In the genomic region with DNA sequence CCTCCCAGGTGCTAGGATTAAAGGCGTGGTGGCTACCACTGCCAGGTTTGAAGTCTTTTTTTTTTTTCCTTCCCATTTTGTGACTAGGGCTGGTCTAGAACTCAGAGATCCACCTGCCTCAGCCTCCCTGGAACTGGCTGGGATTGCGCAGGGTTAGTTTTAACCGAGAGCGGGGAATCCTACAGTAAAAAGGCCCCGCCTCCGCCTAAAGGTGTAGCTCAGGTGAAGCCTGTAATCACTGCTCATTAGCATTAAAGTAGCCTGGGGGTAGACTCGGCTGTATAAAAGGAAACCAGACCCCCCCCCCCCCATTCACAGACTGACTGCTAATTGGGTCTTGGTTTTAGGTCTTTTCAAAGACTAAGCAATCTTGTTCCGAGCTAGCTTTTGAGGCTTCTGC, we compare ENCODE assay signal across 21 mouse cellular contexts. TPM values are rescaled to one million over a fixed set of nuclear protein-coding genes. Genes with fewer than 3 reads are reported as not detected.
DNase-seq lines count a peak whose midpoint lies in the region; ATAC-seq and TF ChIP-seq lines count a peak whose summit lies in the region.
"Had no signal": no experiment of that assay in that cellular context is flagged by ENCODE, and none has a peak within 500 bp of the region (broad histone marks: within the 10 kb centered on the region; RNA-seq: fewer than 3 reads in every experiment).

A gene (plus strand): TSS at position 301 of the 400 bp plus-strand sequence.

- no peak within 1 kb of the TSS for H3K9ac ChIP-seq in heart, adult 2 months (ENCODE audit: low read depth, low read length)
- no peak within 1 kb of the TSS for H3K9ac ChIP-seq in kidney, embryonic 14.5 days (ENCODE audit: low read depth, low read length)
- H3K9ac ChIP-seq in stomach, embryonic 15.5 days = no peak within 1 kb of the TSS
- no peak within 1 kb of the TSS for H3K9ac ChIP-seq in stomach, postnatal 0 days (ENCODE audit: low read length)
- H3K9ac ChIP-seq: forebrain, embryonic 12.5 days had no signal

- no peaks in the 10 kb centered on the region for H3K79me2 ChIP-seq in heart, adult 2 months (replicated peaks; ENCODE audit: control insufficient read depth, insufficient read depth, low read length)

- no peak for TF ChIP-seq EP300 in heart, adult 2 months (IDR thresholded peaks at IDR 0.05; ENCODE audit: insufficient read depth, low read depth, low read length)
- TF ChIP-seq EP300 in stomach, postnatal 0 days (optimal IDR thresholded peaks at IDR 0.05) = no peak

- no peak within 1 kb of the TSS for H3K27ac ChIP-seq in heart, adult 2 months
- H3K27ac ChIP-seq in kidney, embryonic 14.5 days (ENCODE audit: low read depth, low read length) = no peak within 1 kb of the TSS
- H3K27ac ChIP-seq in kidney, adult 2 months (ENCODE audit: insufficient read depth, low read depth, low read length) = no peak within 1 kb of the TSS; the same call in 1 of the 2 replicates
- no peak within 1 kb of the TSS for H3K27ac ChIP-seq in stomach, embryonic 15.5 days
- no peak within 1 kb of the TSS for H3K27ac ChIP-seq in stomach, postnatal 0 days (replicated peaks)
- H3K27ac ChIP-seq: forebrain, embryonic 12.5 days had no signal

- intact Hi-C loops in heart, adult 2 months (cut with DNase I) = no loop called here

- no peaks in the 10 kb centered on the region for H3K36me3 ChIP-seq in heart, adult 2 months (ENCODE audit: control insufficient read depth, insufficient read depth, low read length)
- H3K36me3 ChIP-seq in kidney, embryonic 14.5 days (ENCODE audit: control insufficient read depth, insufficient read depth, low read length) = no peaks in the 10 kb centered on the region
- H3K36me3 ChIP-seq in kidney, adult 2 months (ENCODE audit: control insufficient read depth, insufficient read depth, low read length) = no peaks in the 10 kb centered on the region
- no peaks in the 10 kb centered on the region for H3K36me3 ChIP-seq in stomach, embryonic 15.5 days
- no peaks in the 10 kb centered on the region for H3K36me3 ChIP-seq in stomach, postnatal 0 days (ENCODE audit: control insufficient read depth, insufficient read depth, low read length)
- H3K36me3 ChIP-seq: forebrain, embryonic 12.5 days had no signal

- no peak within 1 kb of the TSS for H3K4me2 ChIP-seq in kidney, embryonic 14.5 days (replicated peaks; ENCODE audit: low read depth, low read length)
- peak within 1 kb of the TSS; percentile 47; the same call in 1 of the 2 replicates for H3K4me2 ChIP-seq in stomach, embryonic 15.5 days
- H3K4me2 ChIP-seq in stomach, postnatal 0 days (replicated peaks; ENCODE audit: low read depth) = no peak within 1 kb of the TSS; the same call in 1 of the 2 replicates
- H3K4me2 ChIP-seq: forebrain, embryonic 12.5 days had no signal

- TF ChIP-seq POLR2A in heart, adult 2 months (IDR thresholded peaks at IDR 0.05; ENCODE audit: insufficient read depth, low read depth, low read length) = no peak
- TF ChIP-seq POLR2A in kidney, adult 2 months (IDR thresholded peaks at IDR 0.05; ENCODE audit: low read depth, low read length) = no peak

- no peak for TF ChIP-seq CTCF in heart, adult 2 months (IDR thresholded peaks at IDR 0.05)
- no peak for TF ChIP-seq CTCF in kidney, adult 2 months (conservative IDR thresholded peaks at IDR 0.05; ENCODE audit: insufficient read depth, insufficient read length, low read depth, low read length)
- no peak for TF ChIP-seq CTCF in stomach, postnatal 0 days (IDR thresholded peaks at IDR 0.05; ENCODE audit: low read depth)

- no peaks in the 10 kb centered on the region for H3K9me3 ChIP-seq in kidney, embryonic 14.5 days (ENCODE audit: control insufficient read depth, low read length)
- H3K9me3 ChIP-seq in stomach, embryonic 15.5 days = no peaks in the 10 kb centered on the region
- no peaks in the 10 kb centered on the region for H3K9me3 ChIP-seq in stomach, postnatal 0 days (ENCODE audit: control insufficient read depth, low read length)

- H3K27me3 ChIP-seq in heart, adult 2 months (ENCODE audit: control insufficient read depth, insufficient read depth, low read length) = no peaks in the 10 kb centered on the region; the same call in 1 of the 2 replicates
- no peaks in the 10 kb centered on the region for H3K27me3 ChIP-seq in kidney, embryonic 14.5 days (ENCODE audit: control insufficient read depth, insufficient read depth, low read length)
- no peaks in the 10 kb centered on the region for H3K27me3 ChIP-seq in kidney, adult 2 months (replicated peaks; ENCODE audit: control insufficient read depth, insufficient read depth, low read length)
- 0 out of 2 replicates have a peak, but pooled peaks cover 3% of the 10 kb centered on the region for H3K27me3 ChIP-seq in stomach, embryonic 15.5 days (replicated peaks)
- no peaks in the 10 kb centered on the region for H3K27me3 ChIP-seq in stomach, postnatal 0 days (ENCODE audit: control insufficient read depth, insufficient read depth, low read length)

- H3K4me3 ChIP-seq in heart, adult 2 months = 0 out of 2 replicates have a peak within 1 kb of the TSS, but pooled peaks have one; percentile 5
- 0 out of 2 replicates have a peak within 1 kb of the TSS, but pooled peaks have one; percentile 7 for H3K4me3 ChIP-seq in kidney, embryonic 14.5 days (ENCODE audit: low read length)
- no peak within 1 kb of the TSS for H3K4me3 ChIP-seq in kidney, adult 2 months (ENCODE audit: insufficient read depth, low read depth, low read length)
- H3K4me3 ChIP-seq in stomach, embryonic 15.5 days (replicated peaks) = no peak within 1 kb of the TSS
- H3K4me3 ChIP-seq in stomach, postnatal 0 days (ENCODE audit: low read depth, low read length) = no peak within 1 kb of the TSS
- H3K4me3 ChIP-seq: forebrain, embryonic 12.5 days; myocyte had no signal

- 85% methylated on average over 8 of the region's 8 CpGs for WGBS in heart, adult 2 months
- WGBS in kidney, embryonic 14.5 days = 92% methylated on average over 8 of the region's 8 CpGs
- WGBS in kidney, adult 2 months = 92% methylated on average over 8 of the region's 8 CpGs
- WGBS in stomach, embryonic 15.5 days = 85% methylated on average over 8 of the region's 8 CpGs
- WGBS in stomach, postnatal 0 days = 89% methylated on average over 8 of the region's 8 CpGs

- no peak for DNase-seq in heart, adult 2 months
- no peak for DNase-seq in heart, adult 18-20 months
- no peak for DNase-seq in kidney, adult 2 months
- DNase-seq in stomach, postnatal 0 days (ENCODE audit: low spot score) = no peak
- no peak for DNase-seq in embryo, embryonic 10.5 days (ENCODE audit: low spot score)
- DNase-seq in layer of hippocampus, adult 9-11 months = no peak
- DNase-seq: cerebellum, adult 9-10 months; gastrocnemius, postnatal 10 days; kidney, adult 11 months; spleen, adult 18-20 months; thymus, adult 18-20 months had no signal

- H3K4me1 ChIP-seq in heart, adult 2 months (ENCODE audit: control insufficient read depth, insufficient read depth, low read length) = no peaks in the 10 kb centered on the region
- H3K4me1 ChIP-seq in kidney, embryonic 14.5 days (ENCODE audit: control insufficient read depth, insufficient read depth, low read length) = no peaks in the 10 kb centered on the region
- H3K4me1 ChIP-seq in kidney, adult 2 months (ENCODE audit: control insufficient read depth, insufficient read depth, low read length) = no peaks in the 10 kb centered on the region
- H3K4me1 ChIP-seq in stomach, embryonic 15.5 days = no peaks in the 10 kb centered on the region
- H3K4me1 ChIP-seq in stomach, postnatal 0 days (replicated peaks; ENCODE audit: control insufficient read depth, insufficient read depth) = no peaks in the 10 kb centered on the region

- no peak for ATAC-seq in kidney, embryonic 14.5 days (ENCODE audit: low FRiP score, low TSS enrichment)
- ATAC-seq in stomach, embryonic 15.5 days (ENCODE audit: insufficient read depth, low FRiP score, low read depth) = no peak
- ATAC-seq in stomach, postnatal 0 days (ENCODE audit: low FRiP score, low TSS enrichment) = no peak

RNA-seq across cellular contexts. Expression of the gene that starts here (rescaled TPM):
- not detected for total RNA-seq in heart, adult 2 months (2021)
- not detected in 2 replicates for polyA plus RNA-seq in heart, adult 2 months (2012; rRNA removed)
- not detected for total RNA-seq in heart, adult 18-20 months (2021)
- polyA plus RNA-seq in kidney, embryonic 14.5 days (2014; fragmentation: Nextera tagmentation; extraction: Ambion mirVana) = not detected in 2 replicates
- polyA plus RNA-seq in kidney, adult 2 months (2012; rRNA removed) = not detected in 2 replicates
- polyA plus RNA-seq in stomach, embryonic 15.5 days (2015; fragmentation: Nextera tagmentation; extraction: Ambion mirVana) = not detected in 2 replicates
- not detected in 2 replicates for polyA plus RNA-seq in stomach, postnatal 0 days (2015; fragmentation: Nextera tagmentation; extraction: Ambion mirVana)
- total RNA-seq: gastrocnemius, postnatal 10 days; layer of hippocampus, adult 8-10 months; left cerebral cortex, postnatal 14 days; megakaryocyte progenitor cell, adult 5-6 weeks; MEL had no signal
- polyA plus RNA-seq: brain, embryonic 14.5 days; embryonic facial prominence, embryonic 11.5 days; forebrain, embryonic 12.5 days; myocyte had no signal

Comparison
In these comparisons a context has a peak if more than half of its experiments do, and no peak if none do; other contexts are left out.
1. H3K4me3 ChIP-seq: peak in heart, adult 2 months (single experiment) and kidney, embryonic 14.5 days (single experiment); none in kidney, adult 2 months (single experiment), stomach, embryonic 15.5 days (single experiment) and stomach, postnatal 0 days (single experiment).